ENCODE assay signal across 25 mouse cellular contexts in genomic region chr9:77471646-77472220, GRCm38 (mm10).
DNase-seq lines count a peak whose midpoint lies in the region; ATAC-seq and TF ChIP-seq lines count a peak whose summit lies in the region.
"Had no signal": no experiment of that assay in that cellular context is flagged by ENCODE, and none has a peak within 500 bp of the region (broad histone marks: within the 10 kb centered on the region; RNA-seq: fewer than 3 reads in every experiment).

No protein-coding gene starts in this region.

- WGBS in hindbrain, embryonic 15.5 days, result 64% methylated on average over 12 of the region's 12 CpGs
- 69% methylated on average over 12 of the region's 12 CpGs for WGBS in hindbrain, embryonic 14.5 days
- WGBS in midbrain, postnatal 0 days, result 76% methylated on average over 12 of the region's 12 CpGs
- 84% methylated on average over 12 of the region's 12 CpGs for WGBS in midbrain, embryonic 13.5 days

- no peak overlapping the region for H3K9ac ChIP-seq in hindbrain, embryonic 15.5 days
- no peak overlapping the region for H3K9ac ChIP-seq in hindbrain, embryonic 14.5 days
- H3K9ac ChIP-seq in midbrain, postnatal 0 days (replicated peaks; ENCODE audit: low read length, poor library complexity, severe bottlenecking), result no peak overlapping the region
- H3K9ac ChIP-seq in midbrain, embryonic 13.5 days (replicated peaks), result no peak overlapping the region
- H3K9ac ChIP-seq: forebrain, embryonic 12.5 days; liver, embryonic 13.5 days; midbrain, embryonic 12.5 days; neural tube, embryonic 12.5 days had no signal

- peak; percentile 18 for DNase-seq in cerebellum, adult 8-10 months
- no peak for DNase-seq in cerebellum, adult 9-11 months
- DNase-seq in hindbrain, embryonic 14.5 days (ENCODE audit: low spot score), result no peak
- DNase-seq in midbrain, postnatal 0 days (ENCODE audit: low spot score), result peak; percentile 39
- peak; percentile 39 to 63 for DNase-seq in cerebellum, postnatal 14 days
- DNase-seq in retina, postnatal 1 day, result no peak
- DNase-seq: adrenal gland, postnatal 25 days; heart, adult 2 months; heart, postnatal 14 days; kidney, adult 9 months; kidney, postnatal 10 days; layer of hippocampus, postnatal 36 days; left cerebral cortex, postnatal 4 days; liver, embryonic 13.5 days; lung, adult 18-20 months; lung, postnatal 4 days had no signal

- H3K4me3 ChIP-seq in hindbrain, embryonic 15.5 days, result no peak overlapping the region
- H3K4me3 ChIP-seq in hindbrain, embryonic 14.5 days (replicated peaks; ENCODE audit: low read length), result no peak overlapping the region
- no peak overlapping the region for H3K4me3 ChIP-seq in midbrain, postnatal 0 days (ENCODE audit: low read depth, low read length)
- H3K4me3 ChIP-seq in midbrain, embryonic 13.5 days (replicated peaks), result no peak overlapping the region
- H3K4me3 ChIP-seq: erythroblast, embryonic 14.5 days; forebrain, embryonic 12.5 days; heart, adult 2 months; liver, embryonic 13.5 days; megakaryocyte, embryonic 14.5 days; midbrain, embryonic 12.5 days; neural tube, embryonic 12.5 days had no signal

- peaks cover 26% of the 10 kb centered on the region for H3K4me1 ChIP-seq in hindbrain, embryonic 15.5 days (replicated peaks)
- 0 out of 2 replicates have a peak, but pooled peaks cover under 1% of the 10 kb centered on the region for H3K4me1 ChIP-seq in hindbrain, embryonic 14.5 days (replicated peaks; ENCODE audit: control insufficient read depth, insufficient read depth, low read length)
- H3K4me1 ChIP-seq in midbrain, postnatal 0 days (ENCODE audit: insufficient read depth, low read length), result no peaks in the 10 kb centered on the region
- H3K4me1 ChIP-seq in midbrain, embryonic 13.5 days (replicated peaks), result peaks cover 13% of the 10 kb centered on the region; the same call in 1 of the 2 replicates
- H3K4me1 ChIP-seq: megakaryocyte, embryonic 14.5 days; neural tube, embryonic 12.5 days had no signal

- H3K36me3 ChIP-seq in hindbrain, embryonic 15.5 days, result no peaks in the 10 kb centered on the region
- no peaks in the 10 kb centered on the region for H3K36me3 ChIP-seq in hindbrain, embryonic 14.5 days (replicated peaks; ENCODE audit: control insufficient read depth, insufficient read depth)
- peaks cover 4% of the 10 kb centered on the region; the same call in 1 of the 2 replicates for H3K36me3 ChIP-seq in midbrain, postnatal 0 days (ENCODE audit: insufficient read depth, low read length)
- H3K36me3 ChIP-seq in midbrain, embryonic 13.5 days, result no peaks in the 10 kb centered on the region; the same call in 1 of the 2 replicates
- H3K36me3 ChIP-seq: liver, embryonic 13.5 days; neural tube, embryonic 12.5 days had no signal

- 0 out of 2 replicates have a peak overlapping the region, but pooled peaks have one; percentile 25 for H3K27ac ChIP-seq in hindbrain, embryonic 15.5 days (replicated peaks)
- H3K27ac ChIP-seq in hindbrain, embryonic 14.5 days, result no peak overlapping the region
- H3K27ac ChIP-seq in midbrain, postnatal 0 days (ENCODE audit: low read depth, low read length), result no peak overlapping the region
- H3K27ac ChIP-seq in midbrain, embryonic 13.5 days, result no peak overlapping the region
- H3K27ac ChIP-seq: forebrain, embryonic 12.5 days; heart, adult 2 months; liver, embryonic 13.5 days; midbrain, embryonic 12.5 days; neural tube, embryonic 12.5 days had no signal

- no peak for TF ChIP-seq CTCF in midbrain, postnatal 0 days (IDR thresholded peaks at IDR 0.05)

- H3K27me3 ChIP-seq in hindbrain, embryonic 15.5 days, result no peaks in the 10 kb centered on the region
- H3K27me3 ChIP-seq in hindbrain, embryonic 14.5 days (ENCODE audit: control insufficient read depth, insufficient read depth, low read length), result no peaks in the 10 kb centered on the region
- H3K27me3 ChIP-seq in midbrain, postnatal 0 days (ENCODE audit: insufficient read depth, low read length), result no peaks in the 10 kb centered on the region
- H3K27me3 ChIP-seq in midbrain, embryonic 13.5 days, result no peaks in the 10 kb centered on the region
- H3K27me3 ChIP-seq: forebrain, embryonic 12.5 days; liver, embryonic 13.5 days; megakaryocyte, embryonic 14.5 days; midbrain, embryonic 12.5 days; neural tube, embryonic 12.5 days had no signal

- peak; percentile 40; the same call in 1 of the 2 replicates for ATAC-seq in hindbrain, embryonic 15.5 days (ENCODE audit: low FRiP score, low read depth)
- ATAC-seq in hindbrain, embryonic 14.5 days (ENCODE audit: low FRiP score), result no peak
- ATAC-seq in midbrain, postnatal 0 days (ENCODE audit: low FRiP score), result no peak
- no peak for ATAC-seq in midbrain, embryonic 13.5 days
- ATAC-seq: CD4-positive, CD25-positive, alpha-beta regulatory T cell, adult 4 months; lung, postnatal 0 days had no signal

- no peak overlapping the region for H3K4me2 ChIP-seq in hindbrain, embryonic 15.5 days
- no peak overlapping the region for H3K4me2 ChIP-seq in hindbrain, embryonic 14.5 days (replicated peaks)
- H3K4me2 ChIP-seq in midbrain, postnatal 0 days (ENCODE audit: low read depth, low read length, poor library complexity, severe bottlenecking), result no peak overlapping the region
- no peak overlapping the region for H3K4me2 ChIP-seq in midbrain, embryonic 13.5 days (replicated peaks)
- H3K4me2 ChIP-seq: forebrain, embryonic 12.5 days; liver, embryonic 13.5 days; midbrain, embryonic 12.5 days; neural tube, embryonic 12.5 days had no signal

- H3K9me3 ChIP-seq in hindbrain, embryonic 15.5 days, result no peaks in the 10 kb centered on the region
- H3K9me3 ChIP-seq in hindbrain, embryonic 14.5 days (ENCODE audit: control insufficient read depth, low read length), result no peaks in the 10 kb centered on the region
- H3K9me3 ChIP-seq in midbrain, postnatal 0 days (ENCODE audit: low read length), result no peaks in the 10 kb centered on the region
- no peaks in the 10 kb centered on the region for H3K9me3 ChIP-seq in midbrain, embryonic 13.5 days
- H3K9me3 ChIP-seq: forebrain, embryonic 12.5 days; liver, embryonic 13.5 days; megakaryocyte, embryonic 14.5 days; midbrain, embryonic 12.5 days; neural tube, embryonic 12.5 days had no signal

Comparison
In these comparisons a context has a peak if more than half of its experiments do, and no peak if none do; other contexts are left out.
1. DNase-seq: peak in cerebellum, adult 8-10 months (single experiment), midbrain, postnatal 0 days (single experiment) and cerebellum, postnatal 14 days (2 of 2); none in cerebellum, adult 9-11 months (single experiment), hindbrain, embryonic 14.5 days (single experiment) and retina, postnatal 1 day (single experiment).